Mouse (Mus musculus): ENCODE results near the gene Ubtd2. TPM values are rescaled to one million over a fixed set of nuclear protein-coding genes. Genes with fewer than 3 reads are reported as not detected.
A peak's percentile ranks its signal among the peaks of the same experiment; 100 is the strongest.

The Ubtd2 gene
- total RNA-seq (2021) = 10 to 100 TPM; 63.5 to 68.8 TPM
- long read RNA-seq, experiment 1, transcript Ubtd2-201 (3 exons, 1,012 nt) = major isoform, 56 of 61 reads
- long read RNA-seq, experiment 1, partial matches to known transcripts = 2 of 61 reads
- long read RNA-seq, experiment 1, other reads (novel, unspliced or antisense) = 3 of 61 reads
- long read RNA-seq, experiment 2, transcript Ubtd2-201 (3 exons, 1,012 nt) = major isoform, 55 of 66 reads
- long read RNA-seq, experiment 2, partial matches to known transcripts = 8 of 66 reads
- long read RNA-seq, experiment 2, other reads (novel, unspliced or antisense) = 3 of 66 reads

DNA sequence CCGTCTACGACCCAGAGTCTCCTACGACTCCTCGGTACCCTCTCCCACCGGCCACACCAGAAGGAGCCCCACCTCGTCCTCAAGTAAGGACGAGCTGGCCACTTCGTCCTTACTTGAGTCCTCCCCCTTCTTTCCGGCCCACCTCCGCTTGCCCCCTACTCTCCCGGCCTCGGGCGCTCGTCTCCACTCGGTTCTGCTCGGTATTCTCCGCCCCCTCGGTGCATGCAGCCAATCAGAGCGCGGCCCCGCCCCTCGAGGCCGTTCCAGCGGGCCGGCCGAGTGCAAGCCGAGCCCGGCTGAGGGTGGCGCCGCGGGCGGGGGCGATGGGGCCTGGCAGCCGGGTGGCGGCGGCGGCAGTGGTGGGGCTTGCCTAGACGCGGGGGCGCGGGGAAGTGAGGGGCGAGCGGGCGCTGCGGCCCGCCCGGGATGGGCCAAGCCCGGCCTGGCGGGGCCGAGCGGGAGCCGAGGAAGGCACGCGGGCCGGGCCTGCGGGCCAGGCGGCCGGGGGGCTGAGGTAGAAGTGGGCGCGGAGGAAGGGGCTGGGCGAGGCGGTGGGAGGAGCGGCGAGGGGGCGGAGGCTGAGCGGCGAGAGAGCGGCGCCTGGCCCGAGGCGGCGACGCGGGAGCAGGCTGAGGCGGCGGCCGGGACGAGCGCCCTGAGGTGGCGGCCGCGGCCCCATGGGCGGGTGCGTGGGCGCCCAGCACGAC lies at the start of gene Ubtd2:
Gene Ubtd2, plus strand, starts transcription at position 571 of the 707 bp plus-strand sequence.
- DNase-seq (ENCODE audit: low spot score in 2 of 2) = peak; percentile 98 to 99

DNA sequence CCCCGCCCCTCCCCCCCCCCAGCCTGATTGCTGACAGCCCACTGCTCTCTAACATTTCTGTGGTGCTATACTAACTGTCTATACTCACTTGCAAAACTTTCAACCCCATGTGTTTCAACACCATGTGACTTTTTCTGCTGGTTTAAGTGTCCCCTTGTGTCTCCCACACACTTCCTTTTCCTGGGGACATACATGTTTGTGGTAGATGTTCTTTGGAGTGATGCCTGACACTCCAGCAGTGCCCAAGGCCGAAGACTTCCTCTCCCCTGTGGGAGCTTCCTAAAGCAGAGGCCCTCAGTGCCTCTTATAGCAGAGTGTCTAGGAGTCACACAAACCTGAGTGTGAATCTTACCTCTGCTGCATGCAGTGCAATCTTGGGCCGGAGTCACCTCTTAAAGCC lies 47.3 kb upstream of the Ubtd2 start:
- DNase-seq (ENCODE audit: low spot score in 2 of 2) = no peak

DNA sequence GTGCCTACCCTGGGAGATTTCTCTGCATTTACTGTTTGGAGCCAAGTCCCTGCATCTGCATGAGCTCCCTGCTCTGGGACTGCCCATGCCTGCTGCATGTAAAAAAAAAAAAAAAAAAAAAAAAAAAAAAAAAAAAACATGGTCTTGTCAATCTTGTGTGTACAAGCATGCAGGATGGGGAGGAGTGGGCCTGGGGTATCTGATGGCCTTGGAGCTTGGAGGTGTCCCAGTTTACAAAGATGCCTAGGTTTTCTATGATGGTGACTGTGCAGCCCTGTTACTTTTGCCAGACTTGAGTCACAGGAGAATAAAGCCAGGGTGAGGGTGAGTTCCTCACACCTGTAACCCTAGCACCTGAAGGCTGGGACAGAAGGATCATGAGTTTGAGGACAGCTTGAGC lies 46.1 kb upstream of the Ubtd2 start:
- no peak for DNase-seq (ENCODE audit: low spot score in 2 of 2)

DNA sequence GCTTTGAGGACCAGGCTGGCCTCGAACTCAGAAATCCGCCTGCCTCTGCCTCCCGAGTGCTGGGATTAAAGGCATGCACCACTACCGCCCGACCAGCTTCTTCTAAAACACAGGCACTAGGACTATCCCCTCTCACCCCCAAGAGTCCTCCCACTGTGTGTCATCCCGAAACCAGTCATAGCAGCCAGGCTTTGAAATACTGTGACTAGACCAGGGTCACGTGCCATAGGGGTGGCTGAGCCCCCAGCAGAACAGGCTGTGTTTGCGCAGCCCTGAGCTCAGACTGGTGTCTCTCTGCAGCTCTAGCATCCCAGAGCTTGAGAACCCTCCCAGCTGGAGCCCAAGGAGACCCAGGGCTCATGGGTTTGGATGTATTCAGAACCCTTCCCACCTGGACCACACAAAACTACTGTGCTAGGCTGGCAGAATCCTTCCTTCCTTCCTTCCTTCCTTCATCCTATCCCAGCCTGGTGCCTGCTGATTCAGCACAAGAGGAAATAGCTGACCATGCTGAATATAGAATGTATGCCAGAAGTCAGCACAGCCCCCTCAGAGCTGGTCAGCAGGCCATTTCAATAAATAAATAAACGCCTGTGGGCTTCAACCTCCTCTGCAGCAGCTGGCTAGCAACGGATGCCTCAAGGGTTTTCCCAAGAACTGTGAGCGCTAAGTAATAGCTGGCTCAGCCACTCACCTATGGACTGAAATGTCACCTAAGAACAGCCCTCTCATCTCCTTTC lies 45.2 kb upstream of the Ubtd2 start:
- no peak for DNase-seq (ENCODE audit: low spot score in 2 of 2)

DNA sequence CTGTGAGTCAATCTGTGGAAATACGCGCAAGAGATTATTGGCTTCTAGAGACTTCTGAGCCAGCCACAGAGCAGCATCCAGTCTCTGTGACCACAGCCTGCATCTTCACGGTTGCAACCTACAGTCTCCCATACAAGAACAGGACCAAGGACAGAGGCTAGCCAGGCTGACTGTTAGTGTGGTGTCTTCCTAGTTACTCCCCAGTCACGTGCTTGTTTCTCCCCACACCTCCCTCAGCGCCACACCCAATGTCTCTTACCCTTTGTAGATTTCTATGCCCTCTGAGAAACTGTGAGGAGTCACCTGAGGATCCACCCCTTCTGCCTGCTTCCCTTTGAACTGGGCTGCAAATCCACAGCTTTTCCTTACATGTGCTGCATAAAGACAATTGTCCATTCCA lies 35.2 kb upstream of the Ubtd2 start:
- no peak for DNase-seq (ENCODE audit: low spot score in 2 of 2)

DNA sequence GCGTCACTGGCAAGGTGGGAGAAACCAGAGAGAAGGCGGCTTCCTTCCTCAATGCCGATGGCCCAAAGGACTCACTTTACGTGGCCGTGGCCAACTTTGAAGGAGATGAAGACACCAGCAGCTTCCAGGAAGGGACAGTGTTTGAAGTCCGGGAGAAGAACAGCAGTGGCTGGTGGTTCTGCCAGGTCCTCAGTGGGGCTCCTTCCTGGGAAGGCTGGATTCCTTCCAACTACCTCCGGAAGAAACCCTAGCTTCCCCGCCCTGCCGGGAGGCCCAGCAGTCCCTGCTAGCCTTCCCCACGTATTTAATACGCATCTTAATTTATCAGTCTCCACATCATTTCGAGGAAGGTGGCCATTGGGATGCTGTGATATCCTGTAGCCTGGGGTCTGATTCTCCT lies 31.9 kb upstream of the Ubtd2 start:
- DNase-seq (ENCODE audit: low spot score in 2 of 2) = no peak

DNA sequence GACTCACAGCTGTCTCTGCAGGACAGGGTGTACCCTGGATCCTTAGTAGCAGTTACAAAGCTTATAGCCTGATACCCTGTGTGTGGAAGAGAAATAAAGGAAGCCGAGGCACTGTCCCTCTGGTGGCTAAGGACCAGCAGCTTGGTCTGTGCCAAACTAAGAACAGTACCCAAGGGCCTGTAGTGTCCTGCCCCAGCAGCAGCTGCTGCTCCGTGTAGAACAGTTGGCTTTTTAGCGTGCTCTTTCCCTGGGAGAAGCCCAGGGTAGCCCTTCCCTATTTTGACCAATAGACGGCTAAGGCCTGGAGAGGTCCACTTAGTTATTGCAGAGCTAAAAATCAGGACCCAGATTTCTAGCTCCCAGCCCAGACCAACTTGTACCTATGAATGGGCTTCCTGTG lies 30.6 kb upstream of the Ubtd2 start:
- no peak for DNase-seq (ENCODE audit: low spot score in 2 of 2)

DNA sequence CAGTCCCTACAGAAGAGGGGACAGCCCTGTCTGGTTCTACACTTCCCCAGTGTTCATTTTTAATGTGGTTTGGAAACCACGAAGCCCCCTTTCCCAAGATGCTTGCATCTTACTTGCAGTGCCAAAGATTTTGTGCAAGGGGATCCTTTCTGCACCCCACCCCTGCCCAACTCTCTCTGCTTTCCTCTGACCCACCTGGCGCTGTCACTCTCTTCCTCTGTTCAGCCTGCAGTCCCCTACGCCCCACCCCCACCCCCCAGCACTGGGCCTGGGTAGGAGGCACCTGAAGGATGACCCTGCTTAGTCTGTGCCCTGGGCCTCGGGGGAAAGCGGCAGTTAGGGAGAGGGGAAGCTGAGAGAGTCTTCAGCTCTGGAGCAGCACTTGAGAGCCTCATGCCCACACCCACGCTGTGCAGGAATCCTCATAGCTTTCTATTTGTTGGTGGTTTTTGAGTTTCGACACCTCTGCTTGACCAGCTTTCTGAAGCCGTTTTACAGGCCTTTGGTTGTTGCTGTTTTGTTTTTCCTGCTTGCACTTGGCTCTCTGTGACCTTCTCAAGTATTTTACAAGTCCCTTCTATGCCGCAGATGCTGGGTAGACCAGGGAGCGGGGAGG lies 30.0 kb upstream of the Ubtd2 start:
- DNase-seq (ENCODE audit: low spot score in 2 of 2) = no peak

DNA sequence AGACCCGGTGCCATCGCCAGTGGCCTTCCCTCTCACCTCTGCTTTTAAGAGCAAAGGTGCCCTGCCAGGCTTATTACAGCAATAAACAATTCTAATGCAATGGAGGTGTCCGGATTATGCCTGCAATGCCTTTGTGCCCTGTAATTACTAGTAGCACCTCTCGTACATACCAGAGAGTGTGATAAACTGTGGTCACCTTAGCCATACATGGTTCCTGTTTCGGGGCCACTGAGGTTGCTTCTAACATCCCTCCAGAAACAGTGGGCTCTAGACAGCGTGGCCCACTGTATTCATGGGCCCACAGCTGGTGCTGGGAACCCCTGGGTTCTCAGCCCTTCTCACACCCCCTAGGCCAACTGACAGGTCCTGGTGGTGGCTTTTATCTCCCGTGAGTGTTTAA lies 27.6 kb upstream of the Ubtd2 start:
- DNase-seq (ENCODE audit: low spot score in 2 of 2) = no peak

DNA sequence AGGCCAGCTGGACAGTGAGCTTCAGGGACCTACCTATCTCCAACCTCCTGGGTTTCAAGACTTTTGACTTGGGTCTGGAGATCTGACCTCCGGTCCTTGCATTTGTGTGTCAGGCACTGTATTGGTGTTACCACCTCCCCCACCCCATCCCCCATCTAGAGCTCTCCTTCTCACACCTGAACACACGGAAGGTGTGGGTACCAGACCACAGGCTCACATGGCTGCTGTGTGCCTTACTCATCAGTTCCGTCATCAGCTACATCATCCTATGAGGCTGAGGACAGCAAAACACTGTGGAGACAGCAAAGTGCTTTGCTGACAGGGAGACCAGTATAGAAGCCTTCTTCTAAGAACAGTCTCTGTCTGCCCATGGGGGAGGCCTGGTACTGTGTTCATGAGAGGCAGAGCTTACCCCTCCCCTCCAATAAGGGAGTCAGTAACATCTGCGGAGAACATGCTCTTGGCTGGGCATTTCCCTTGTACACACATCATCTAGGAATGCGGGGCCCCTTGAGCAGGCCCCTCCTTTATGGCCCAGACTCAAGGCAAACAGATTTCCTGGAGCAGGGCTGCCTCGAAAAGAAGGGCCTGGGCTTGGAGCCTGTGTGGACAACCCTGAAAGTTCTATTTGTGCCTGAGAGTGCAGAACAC lies 19.6 kb upstream of the Ubtd2 start:
- DNase-seq (ENCODE audit: low spot score in 2 of 2) = peak; percentile 35 to 69

DNA sequence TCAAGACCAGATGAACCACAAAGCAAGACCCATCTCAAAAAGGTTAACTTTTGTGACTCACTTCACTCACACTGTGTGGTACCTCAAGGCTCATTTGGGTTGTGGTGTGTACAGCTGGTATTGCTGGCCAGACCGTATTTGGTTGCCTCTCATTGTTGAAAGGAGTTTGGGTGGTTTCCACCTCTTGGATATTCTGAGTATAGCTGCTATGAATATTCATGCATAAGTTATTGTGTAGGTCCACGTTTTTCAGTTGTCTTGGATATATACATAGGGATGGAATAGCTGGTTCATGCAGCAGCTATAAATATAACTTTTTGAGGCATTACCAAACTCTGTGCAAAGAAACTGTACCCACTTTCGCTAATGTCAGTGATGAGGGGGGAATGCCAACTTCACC lies 12.6 kb upstream of the Ubtd2 start:
- DNase-seq (ENCODE audit: low spot score in 2 of 2) = no peak

DNA sequence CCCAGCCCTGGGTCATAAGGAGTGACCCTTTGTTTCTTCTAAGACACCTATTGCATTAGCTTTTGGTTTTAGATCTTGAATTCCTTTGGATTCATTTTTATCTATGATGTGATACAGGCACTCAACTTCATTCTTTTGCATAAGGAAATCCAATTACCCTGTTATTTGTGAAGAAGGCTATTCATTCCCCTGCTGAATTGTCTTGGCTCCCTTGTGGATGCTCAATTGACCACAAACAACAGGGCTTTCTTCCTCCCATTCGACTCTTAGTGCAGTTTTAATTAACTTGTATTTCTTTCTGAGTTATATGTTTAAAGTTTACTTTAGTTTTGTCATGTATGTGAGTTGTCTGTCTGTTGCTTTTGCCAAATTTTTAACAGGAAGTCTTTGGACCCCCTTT lies 10.9 kb upstream of the Ubtd2 start:
- DNase-seq (ENCODE audit: low spot score in 2 of 2) = no peak

DNA sequence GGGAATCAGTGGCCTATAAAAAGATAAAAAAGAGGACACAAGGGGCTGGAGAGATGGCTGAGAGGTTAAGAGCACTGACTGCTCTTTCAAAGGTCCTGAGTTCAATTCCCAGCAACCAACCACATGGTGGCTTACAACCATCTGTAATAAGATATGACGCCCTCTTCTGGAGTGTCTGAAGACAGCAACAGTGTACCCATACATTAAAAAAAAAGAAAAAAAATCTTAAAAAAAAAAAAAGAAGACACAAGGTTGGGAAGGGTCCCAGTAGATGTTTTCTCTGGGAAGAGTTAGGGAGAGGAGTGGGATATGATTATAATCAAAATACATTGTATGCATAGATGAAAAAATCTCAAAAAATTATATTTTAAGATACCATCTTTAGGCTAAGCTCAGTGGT lies 10.0 kb upstream of the Ubtd2 start:
- DNase-seq (ENCODE audit: low spot score in 2 of 2) = no peak

DNA sequence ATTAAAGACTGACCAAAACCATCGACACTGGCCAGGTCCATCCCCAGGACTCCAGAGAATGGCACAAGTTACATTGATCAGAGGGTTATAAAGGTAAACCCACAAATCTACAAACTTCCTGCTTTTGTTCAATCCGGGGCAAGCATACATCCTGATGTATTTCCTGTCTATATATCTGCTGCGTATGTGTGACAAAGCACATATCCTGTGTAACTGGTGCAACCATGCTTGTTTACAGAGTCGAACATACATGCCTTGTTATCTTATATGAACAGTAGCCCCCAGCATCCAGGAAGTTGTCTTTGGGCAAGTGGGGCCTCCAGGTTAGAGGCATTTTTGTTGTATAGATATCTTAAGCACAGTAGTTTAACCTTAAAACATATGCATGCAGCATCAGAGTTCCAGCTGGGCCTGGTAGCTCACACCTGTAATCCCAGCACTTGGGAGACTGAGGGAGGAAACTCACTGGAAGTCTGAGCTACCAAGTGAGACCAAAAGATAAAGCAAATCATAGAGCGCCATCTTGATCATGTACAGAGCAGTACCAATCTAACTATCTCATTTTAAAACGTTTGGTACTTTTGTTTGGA lies 9.4 kb upstream of the Ubtd2 start:
- DNase-seq (ENCODE audit: low spot score in 2 of 2) = no peak

DNA sequence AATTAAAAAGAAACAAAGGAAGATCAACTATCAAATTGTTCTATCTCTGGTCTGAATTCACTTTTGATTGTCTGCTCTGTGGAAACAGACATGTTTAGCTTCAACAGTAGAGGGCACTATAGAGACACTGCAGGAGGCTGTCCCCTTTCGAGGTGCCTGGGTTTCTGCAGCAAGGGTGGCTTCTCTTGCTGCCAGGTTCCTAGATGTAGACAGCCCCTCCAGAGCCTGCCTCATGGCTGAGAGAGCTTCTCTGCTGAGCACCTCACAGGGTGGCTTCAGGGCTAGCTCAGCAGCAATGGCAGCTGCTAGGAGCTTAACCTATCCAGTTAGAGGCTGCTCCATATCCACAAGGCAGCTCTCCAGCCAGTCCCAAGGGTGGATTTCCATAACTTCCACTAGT lies 5.0 kb upstream of the Ubtd2 start:
- peak in 1 of 2 experiments; percentile 31 for DNase-seq (ENCODE audit: low spot score in 2 of 2)

DNA sequence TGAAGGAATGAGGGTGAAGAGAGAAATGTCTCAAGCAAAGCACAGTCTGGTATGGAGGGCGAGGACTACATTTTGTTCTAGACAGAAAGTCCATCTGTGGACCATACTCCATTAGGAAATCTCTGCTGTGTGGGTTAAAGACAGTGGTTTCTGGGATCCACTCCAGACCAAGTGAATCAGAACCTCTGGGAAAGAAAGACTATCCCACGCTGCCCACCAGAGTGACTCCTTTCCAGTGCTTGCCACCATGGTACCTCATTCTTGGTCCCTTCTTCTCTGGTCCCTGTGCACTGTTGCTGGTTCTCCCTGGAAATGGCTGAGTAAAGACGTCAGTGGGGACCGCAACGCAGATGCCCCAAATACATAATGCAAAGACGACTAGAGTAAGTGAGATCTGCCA lies 3.9 kb upstream of the Ubtd2 start:
- DNase-seq (ENCODE audit: low spot score in 2 of 2) = no peak

DNA sequence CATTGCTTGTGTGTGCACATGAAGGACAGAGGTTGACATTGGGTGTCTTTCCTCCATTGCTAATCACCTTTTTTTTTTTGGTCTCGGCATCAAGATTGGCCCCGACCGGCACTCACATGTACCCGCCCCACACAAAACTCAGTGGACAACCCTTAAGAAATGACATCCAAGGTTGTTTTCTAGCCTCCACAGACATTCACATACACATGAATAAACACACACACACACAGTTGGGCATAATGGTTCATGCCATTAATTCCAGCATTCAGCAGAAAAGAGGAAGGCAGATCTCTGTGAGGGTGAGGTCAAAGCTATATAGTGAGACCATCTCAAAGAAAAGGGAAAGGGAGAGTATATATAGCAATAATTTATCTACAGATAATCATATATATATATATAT lies 2.4 kb upstream of the Ubtd2 start:
- DNase-seq (ENCODE audit: low spot score in 2 of 2) = no peak

DNA sequence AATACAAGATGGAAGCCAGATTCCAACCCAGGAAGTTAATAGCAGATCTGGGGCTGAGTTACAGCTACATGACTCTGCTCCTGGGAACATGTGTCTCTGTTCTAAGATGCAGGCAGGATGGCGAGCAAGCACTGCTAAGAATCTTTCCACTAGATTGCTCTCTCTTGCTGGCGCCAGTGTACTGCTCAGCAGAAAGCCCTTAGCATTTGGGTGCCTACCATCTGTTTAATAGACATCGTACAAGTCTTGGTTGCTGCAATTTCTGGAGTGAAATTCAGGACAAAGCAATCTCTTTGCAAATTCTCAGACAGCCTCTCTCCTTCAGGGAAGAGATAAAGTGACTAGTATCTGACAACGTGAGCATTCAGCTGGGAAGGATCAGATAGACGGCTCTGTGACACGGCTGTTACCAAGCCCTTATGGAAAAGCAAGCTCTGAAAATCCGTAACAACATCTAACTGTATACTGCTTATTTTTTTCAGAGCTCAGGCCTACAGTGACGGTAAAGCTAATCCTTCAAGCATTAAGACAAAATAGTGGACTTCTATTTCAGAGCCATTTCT lies 1.7 kb upstream of the Ubtd2 start:
- no peak for DNase-seq (ENCODE audit: low spot score in 2 of 2)

DNA sequence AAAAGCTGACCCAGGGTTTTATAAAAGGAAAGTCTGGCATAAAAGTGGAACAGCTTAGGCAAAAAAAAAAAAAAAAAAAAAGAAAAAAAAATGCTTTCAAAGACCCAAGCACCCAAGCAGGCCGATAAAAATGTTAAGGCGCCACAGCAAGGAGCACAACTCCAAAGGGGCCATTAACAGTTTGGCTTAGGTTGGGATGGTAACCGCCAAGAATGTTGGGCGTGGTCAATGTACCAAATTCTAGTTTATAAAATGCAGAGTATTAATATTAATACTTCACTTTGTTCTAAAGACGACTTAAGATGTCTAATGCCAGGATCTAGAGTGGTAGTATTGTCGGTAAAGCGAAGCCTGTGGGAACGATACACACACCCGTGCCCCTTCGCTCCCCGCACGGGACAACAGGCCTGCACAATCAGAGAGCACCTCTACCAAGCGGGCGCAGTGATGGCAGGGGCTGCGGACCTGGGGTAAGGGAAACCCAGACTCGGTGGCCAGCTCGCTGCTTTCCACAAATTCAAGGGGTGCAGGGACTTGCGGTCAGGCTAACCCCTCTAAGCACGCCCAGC lies 855 bp upstream of the Ubtd2 start:
- DNase-seq (ENCODE audit: low spot score in 2 of 2) = no peak

DNA sequence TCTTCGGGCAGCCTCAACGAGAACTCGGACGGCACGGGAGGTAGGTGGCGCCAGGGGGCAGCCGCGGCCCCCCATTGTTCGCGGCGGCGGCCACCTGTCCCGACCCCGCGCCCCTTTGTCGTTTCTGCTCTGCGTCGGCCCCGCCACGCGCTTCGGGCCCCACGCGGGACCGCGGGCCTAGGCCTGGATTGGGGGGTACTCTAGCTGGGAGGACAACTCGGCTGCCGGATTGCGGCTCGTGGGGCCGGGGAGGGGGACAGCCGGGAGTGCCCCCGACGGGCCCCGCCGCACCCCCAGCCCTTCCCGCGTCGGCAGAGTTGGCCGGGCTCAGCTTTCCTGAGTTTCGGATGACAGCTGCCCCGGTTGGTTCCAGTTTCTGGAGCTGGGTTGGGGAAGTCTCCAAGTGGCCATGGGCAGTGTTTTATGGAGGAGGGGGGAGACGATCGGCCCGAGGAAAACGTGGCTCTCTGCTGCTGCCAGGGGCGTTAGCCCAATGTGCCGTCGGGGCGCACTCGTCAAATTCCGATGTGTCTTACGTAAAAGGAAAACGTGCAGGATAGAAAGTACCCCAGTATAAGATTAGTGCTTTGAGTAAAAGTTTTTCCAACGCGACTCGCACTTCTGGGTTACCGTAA lies 454 bp downstream of the Ubtd2 start:
- peak; percentile 56 to 63 for DNase-seq (ENCODE audit: low spot score in 2 of 2)

Measured in gastrocnemius, postnatal 4 days (tissue).